Mouse (Mus musculus): ENCODE data around the gene Ucn. TPM values are rescaled to one million over a fixed set of nuclear protein-coding genes. Genes with fewer than 3 reads are reported as not detected.

Gene Ucn
- not detected in 2 replicates for polyA plus RNA-seq (2015; fragmentation: Nextera tagmentation; extraction: Ambion mirVana)

DNA sequence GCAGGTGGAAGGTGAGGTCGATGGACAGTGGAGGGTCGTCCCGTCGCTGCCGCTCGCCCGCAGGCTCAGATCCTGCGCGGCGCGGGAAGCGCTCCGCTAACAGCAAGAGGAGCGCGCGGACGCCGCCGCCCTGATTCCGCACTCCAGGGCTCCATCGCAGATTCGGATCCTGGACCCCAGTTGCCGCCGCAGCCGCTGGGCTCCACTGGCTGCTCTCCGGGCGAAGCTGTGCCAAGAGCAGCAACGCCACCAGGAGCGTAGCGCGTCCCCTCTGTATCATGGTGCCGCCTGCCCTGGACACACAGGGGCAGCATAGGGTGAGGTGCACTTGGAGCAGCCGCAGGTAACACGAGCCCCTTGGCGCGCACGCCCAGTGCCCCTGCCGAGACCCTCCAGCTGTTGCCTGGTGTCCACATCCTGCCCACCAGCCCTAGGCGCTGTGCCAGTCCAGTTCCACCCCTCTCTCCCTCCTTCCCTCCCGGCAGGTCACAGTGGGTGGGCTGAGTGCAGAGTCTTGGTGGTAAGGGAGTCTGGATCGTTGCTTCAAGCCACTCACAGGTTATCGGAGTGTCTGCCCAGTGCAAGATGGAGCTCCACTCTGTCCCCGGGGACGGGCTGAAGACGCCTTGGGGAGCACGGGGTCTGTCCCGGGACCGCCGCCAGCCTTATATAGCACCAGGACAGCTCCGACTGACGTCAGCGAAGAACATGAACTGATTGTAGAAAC lies at the start of gene Ucn:
Gene Ucn (minus strand): TSS at position 589 of the 727 bp plus-strand sequence.

GRCm38 (mm10) chr5:31179766-31180630 lies 41.4 kb upstream of the Ucn start, which contains the start of the genes Gm29609 and Gtf3c2:
Gene Gm29609, minus strand, starts transcription at chr5:31179911.
Gene Gtf3c2, minus strand, starts transcription at chr5:31180144.

DNA sequence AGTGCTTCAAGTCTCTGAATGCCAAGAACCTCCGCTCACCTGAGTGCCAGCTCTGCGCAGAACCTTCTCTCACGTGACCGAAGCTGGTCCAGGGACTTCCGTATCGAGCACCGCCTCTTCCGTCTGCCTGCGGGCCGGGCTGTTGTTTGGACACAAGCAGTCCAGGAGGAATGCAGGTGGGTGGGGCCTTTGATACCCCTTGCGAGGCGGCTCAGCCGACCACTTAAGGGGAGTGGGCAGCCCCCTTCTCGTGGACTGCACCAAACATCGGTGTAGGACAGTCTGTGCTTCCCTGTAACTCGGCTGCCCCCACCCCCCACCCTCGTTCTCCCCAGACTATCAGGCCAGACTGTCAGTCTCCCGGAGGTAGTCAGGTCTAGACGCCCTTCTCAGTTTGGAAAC lies 15.5 kb upstream of the Ucn start, which contains the start of gene Mpv17:
Gene Mpv17 (minus strand): TSS at position 100 of the 402 bp plus-strand sequence.

DNA sequence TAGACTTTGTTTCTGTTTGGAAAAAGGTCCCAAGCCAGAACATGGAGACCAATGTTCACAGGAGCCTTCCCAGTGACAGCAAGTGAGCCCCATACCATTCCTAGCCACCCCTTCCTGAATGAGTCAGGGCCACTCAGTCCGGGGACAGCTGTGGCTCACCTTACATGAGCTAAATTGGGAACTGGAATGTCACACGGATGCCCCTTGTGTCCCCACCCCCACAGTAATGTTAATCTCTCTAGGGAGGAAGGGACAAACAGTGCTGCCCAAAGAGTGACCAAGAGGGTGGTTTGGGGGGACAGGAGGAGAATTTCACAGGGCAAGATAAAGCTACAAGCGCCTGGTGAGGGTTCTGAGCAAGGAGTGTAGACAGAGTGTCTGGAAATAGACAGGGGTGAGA lies 22.3 kb downstream of the Ucn start, which contains the start of gene Trim54:
Gene Trim54 (plus strand): TSS at position 359 of the 400 bp plus-strand sequence.

DNA sequence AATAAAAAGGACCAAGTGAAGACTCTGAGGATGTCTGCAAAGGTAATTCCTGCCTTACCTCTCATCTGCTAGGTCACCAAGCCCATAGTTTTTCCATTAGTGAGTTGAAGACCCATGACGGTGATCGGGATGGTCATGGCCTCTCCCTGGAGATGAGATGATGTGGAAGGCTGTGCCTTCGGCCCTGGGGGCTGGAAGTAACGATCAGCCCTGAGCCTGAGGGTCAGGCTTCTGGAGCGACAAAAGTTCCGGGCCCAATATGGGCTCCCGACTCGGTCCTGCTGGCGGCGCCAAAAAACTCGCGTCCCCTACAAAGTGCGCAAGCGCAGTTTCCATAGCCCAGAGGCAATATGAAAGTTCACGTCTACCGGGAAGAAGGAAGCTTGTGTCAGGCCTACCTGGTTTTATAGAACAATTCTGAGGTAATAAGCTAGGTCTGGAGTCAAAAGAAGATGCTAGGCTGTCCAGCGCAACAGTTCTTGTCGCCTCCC lies 30.6 kb downstream of the Ucn start, which contains the start of gene Slc30a3:
Gene Slc30a3 (minus strand): TSS at position 238 of the 491 bp plus-strand sequence.

GRCm38 (mm10) chr5:31105814-31106335 lies 32.8 kb downstream of the Ucn start, which contains the start of gene Dnajc5g:
Gene Dnajc5g, plus strand, starts transcription at chr5:31106285.

Other genes with a start within 250 kb of the Ucn start
- gene Ost4, start 231.0 kb downstream of the Ucn start, polyA plus RNA-seq (2015; fragmentation: Nextera tagmentation; extraction: Ambion mirVana) = 368 TPM in 2 replicates
- 90.2 and 121 TPM in 2 replicates for gene Emilin1, start 225.4 kb downstream of the Ucn start, polyA plus RNA-seq (2015; fragmentation: Nextera tagmentation; extraction: Ambion mirVana)
- 40.3 and 50.8 TPM in 2 replicates for gene Khk, start 217.4 kb downstream of the Ucn start, polyA plus RNA-seq (2015; fragmentation: Nextera tagmentation; extraction: Ambion mirVana)
- 0.46 and 0.78 TPM in 2 replicates for gene Cgref1, start 193.2 kb downstream of the Ucn start, polyA plus RNA-seq (2015; fragmentation: Nextera tagmentation; extraction: Ambion mirVana)
- gene Preb, start 178.5 kb downstream of the Ucn start, polyA plus RNA-seq (2015; fragmentation: Nextera tagmentation; extraction: Ambion mirVana) = 80.8 and 94.5 TPM in 2 replicates
- gene Tcf23, start 170.2 kb downstream of the Ucn start, polyA plus RNA-seq (2015; fragmentation: Nextera tagmentation; extraction: Ambion mirVana) = 0.67 and 0.78 TPM in 2 replicates
- gene Atraid, start 90.5 kb downstream of the Ucn start, polyA plus RNA-seq (2015; fragmentation: Nextera tagmentation; extraction: Ambion mirVana) = 82.7 and 102 TPM in 2 replicates
- 2.3 and 3.0 TPM in 2 replicates for gene Slc5a6, start 89.9 kb downstream of the Ucn start, polyA plus RNA-seq (2015; fragmentation: Nextera tagmentation; extraction: Ambion mirVana)
- gene Cad, start 84.0 kb downstream of the Ucn start, polyA plus RNA-seq (2015; fragmentation: Nextera tagmentation; extraction: Ambion mirVana) = 13.9 and 14.0 TPM in 2 replicates
- not detected in 2 replicates for gene Dnajc5g, start 32.5 kb downstream of the Ucn start, polyA plus RNA-seq (2015; fragmentation: Nextera tagmentation; extraction: Ambion mirVana)
- not detected in 2 replicates for gene Slc30a3, start 30.6 kb downstream of the Ucn start, polyA plus RNA-seq (2015; fragmentation: Nextera tagmentation; extraction: Ambion mirVana)
- gene Trim54, start 22.1 kb downstream of the Ucn start, polyA plus RNA-seq (2015; fragmentation: Nextera tagmentation; extraction: Ambion mirVana) = not detected in 2 replicates
- 18.6 and 23.3 TPM in 2 replicates for gene Mpv17, start 15.4 kb upstream of the Ucn start, polyA plus RNA-seq (2015; fragmentation: Nextera tagmentation; extraction: Ambion mirVana)
- 0.81 and 1.0 TPM in 2 replicates for gene Gm29609, start 41.1 kb upstream of the Ucn start, polyA plus RNA-seq (2015; fragmentation: Nextera tagmentation; extraction: Ambion mirVana)
- 32.6 and 32.8 TPM in 2 replicates for gene Gtf3c2, start 41.3 kb upstream of the Ucn start, polyA plus RNA-seq (2015; fragmentation: Nextera tagmentation; extraction: Ambion mirVana)
- 59.4 and 66.3 TPM in 2 replicates for gene Snx17, start 54.4 kb upstream of the Ucn start, polyA plus RNA-seq (2015; fragmentation: Nextera tagmentation; extraction: Ambion mirVana)
- 50.9 and 53.3 TPM in 2 replicates for gene Eif2b4, start 54.6 kb upstream of the Ucn start, polyA plus RNA-seq (2015; fragmentation: Nextera tagmentation; extraction: Ambion mirVana)
- 3.3 and 3.5 TPM in 2 replicates for gene Zfp513, start 63.5 kb upstream of the Ucn start, polyA plus RNA-seq (2015; fragmentation: Nextera tagmentation; extraction: Ambion mirVana)
- gene Ppm1g, start 81.9 kb upstream of the Ucn start, polyA plus RNA-seq (2015; fragmentation: Nextera tagmentation; extraction: Ambion mirVana) = 120 and 133 TPM in 2 replicates
- 54.5 and 67.5 TPM in 2 replicates for gene Nrbp1, start 102.0 kb upstream of the Ucn start, polyA plus RNA-seq (2015; fragmentation: Nextera tagmentation; extraction: Ambion mirVana)
- gene Gm9970, start 102.4 kb upstream of the Ucn start, polyA plus RNA-seq (2015; fragmentation: Nextera tagmentation; extraction: Ambion mirVana) = 0.42 and 0.48 TPM in 2 replicates
- 6.8 and 10.3 TPM in 2 replicates for gene Krtcap3, start 112.9 kb upstream of the Ucn start, polyA plus RNA-seq (2015; fragmentation: Nextera tagmentation; extraction: Ambion mirVana)
- 6.0 and 6.3 TPM in 2 replicates for gene Ift172, start 152.3 kb upstream of the Ucn start, polyA plus RNA-seq (2015; fragmentation: Nextera tagmentation; extraction: Ambion mirVana)
- gene Fndc4, start 157.3 kb upstream of the Ucn start, polyA plus RNA-seq (2015; fragmentation: Nextera tagmentation; extraction: Ambion mirVana) = 6.5 and 6.7 TPM in 2 replicates
- 0.18 TPM in 1 of 2 replicates, not detected in the other for gene Gckr, start 158.6 kb upstream of the Ucn start, polyA plus RNA-seq (2015; fragmentation: Nextera tagmentation; extraction: Ambion mirVana)

Measured in spleen, postnatal 0 days (tissue).